Mouse (Mus musculus): Measurements from ENCODE around the gene Clec2i. TPM values are rescaled to one million over a fixed set of nuclear protein-coding genes. Genes with fewer than 3 reads are reported as not detected.

Clec2i gene
- total and polyA plus RNA-seq, 3 experiments = 38.5 to 104 (median 80.7) TPM

GRCm38 (mm10) chr6:128888834-128889233 lies 1.4 kb downstream of the Clec2i start:
- dilution Hi-C loops (cut with MboI; ENCODE audit: extremely low pct_ligation_motif_present, extremely low pct_unique_long_range_greater_than_20kb, low sequenced_read_pairs) (no loop called here), in situ Hi-C loops (cut with MboI; ENCODE audit: low pct_ligation_motif_present, low pct_unique_long_range_greater_than_20kb, low sequenced_read_pairs) (no loop called here)
- H3K4me2 ChIP-seq (ENCODE audit: insufficient read depth, low read depth, poor library complexity, severe bottlenecking) = peak overlapping the region; percentile 80; the same call in 1 of the 2 replicates

GRCm38 (mm10) chr6:128890948-128891355 lies 3.6 kb downstream of the Clec2i start, which contains the start of gene BC035044:
TSS of gene BC035044 (minus strand) at chr6:128891126.
- in situ Hi-C loops (cut with MboI; ENCODE audit: low pct_ligation_motif_present, low pct_unique_long_range_greater_than_20kb, low sequenced_read_pairs) = no loop called here
- Histone ChIP-seq H3K4me3 (replicated peaks in 1 of 3; ENCODE audit: low read depth in 2 of 3, low read length in 2 of 3, poor library complexity in 1 of 3) (peak within 1 kb of the TSS; percentile 74 to 84 (median 75)), H3K27ac (ENCODE audit: insufficient read depth, low read depth) (peak within 1 kb of the TSS; percentile 97)
- TF ChIP-seq RAD21 (IDR thresholded peaks at IDR 0.05; ENCODE audit: low read depth, low read length) = no peak
- peak; percentile 76 for TF ChIP-seq ELF1 (IDR thresholded peaks at IDR 0.05; ENCODE audit: low read depth, low read length)
- TF ChIP-seq SIN3A (IDR thresholded peaks at IDR 0.05; ENCODE audit: low read length) = peak; percentile 95
- 0 out of 2 replicates have a peak, but pooled peaks have one; percentile 54 for TF ChIP-seq E2F4 (IDR thresholded peaks at IDR 0.05; ENCODE audit: insufficient replicate concordance, low read depth, low read length)
- peak; percentile 80; the same call in 1 of the 2 replicates for TF ChIP-seq RCOR1 (conservative IDR thresholded peaks at IDR 0.05; ENCODE audit: low read depth, low read length)
- no peak for TF ChIP-seq UBTF (IDR thresholded peaks at IDR 0.05; ENCODE audit: low read depth, low read length)
- no peak for TF ChIP-seq PAX5 (IDR thresholded peaks at IDR 0.05; ENCODE audit: low read length)
- TF ChIP-seq CHD2 (IDR thresholded peaks at IDR 0.05; ENCODE audit: low read length) = peak; percentile 73; the same call in 1 of the 2 replicates
- 0 out of 2 replicates have a peak, but pooled peaks have one; percentile 76 for TF ChIP-seq MXI1 (IDR thresholded peaks at IDR 0.05; ENCODE audit: low read depth, low read length)
- TF ChIP-seq NELFE (IDR thresholded peaks at IDR 0.05; ENCODE audit: low read depth, low read length) = peak; percentile 75
- TF ChIP-seq HCFC1 (IDR thresholded peaks at IDR 0.05; ENCODE audit: low read depth, low read length) = peak; percentile 59
- no peak for TF ChIP-seq ZNF384 (IDR thresholded peaks at IDR 0.05; ENCODE audit: low read depth, low read length)
- TF ChIP-seq MAFK (IDR thresholded peaks at IDR 0.05; ENCODE audit: insufficient replicate concordance, low read length) = no peak; the same call in 1 of the 2 replicates
- TF ChIP-seq CTCF (conservative IDR thresholded peaks at IDR 0.05 in 1 of 2, IDR thresholded peaks at IDR 0.05 in 1 of 2; ENCODE audit: low read depth in 2 of 2, low read length in 2 of 2) = no peak
- TF ChIP-seq ZC3H11A (IDR thresholded peaks at IDR 0.05; ENCODE audit: low read depth, low read length) = no peak
- peak; percentile 46; the same call in 1 of the 2 replicates for TF ChIP-seq JUND (conservative IDR thresholded peaks at IDR 0.05; ENCODE audit: low read depth, low read length)
- peak; percentile 79 for TF ChIP-seq MAX (IDR thresholded peaks at IDR 0.05; ENCODE audit: low read length)

More at GRCm38 (mm10) chr6:128888834-128889233, 1.4 kb downstream of the Clec2i start:
- Histone ChIP-seq H3K79me2 (replicated peaks; ENCODE audit: control insufficient read depth, extremely low read depth, insufficient read depth, poor library complexity, severe bottlenecking) (peaks cover 55% of the 10 kb centered on the region), H3K9me3 (replicated peaks; ENCODE audit: low read length) (no peaks in the 10 kb centered on the region), H3K36me3 (replicated peaks in 1 of 2; ENCODE audit: control insufficient read depth in 1 of 2, insufficient read depth in 1 of 2, low read length in 1 of 2) (peaks cover 11 to 22% of the 10 kb centered on the region in 2 experiments), H3K27ac (ENCODE audit: insufficient read depth, low read depth) (peak overlapping the region; percentile 94), H3K9ac (ENCODE audit: insufficient read depth, low read depth) (peak overlapping the region; percentile 95), H3K4me1 (ENCODE audit: control insufficient read depth in 1 of 2, insufficient read depth in 2 of 2) (peaks cover 4 to 41% of the 10 kb centered on the region in 2 experiments; a peak in 3 of 4 replicates), H3K4me3 (replicated peaks in 1 of 3; ENCODE audit: low read depth in 2 of 3, low read length in 2 of 3, poor library complexity in 1 of 3) (peak overlapping the region; percentile 74 to 84 (median 75)), H3K27me3 (replicated peaks) (no peaks in the 10 kb centered on the region)
- DNase-seq (ENCODE audit: extremely low read depth) = peak; percentile 89
- TF ChIP-seq E2F4 (IDR thresholded peaks at IDR 0.05; ENCODE audit: insufficient replicate concordance, low read depth, low read length) (0 out of 2 replicates have a peak, but pooled peaks have one; percentile 52), POLR2A (IDR thresholded peaks at IDR 0.05; ENCODE audit: low read depth, low read length) (no peak), ELF1 (IDR thresholded peaks at IDR 0.05; ENCODE audit: low read depth, low read length) (peak; percentile 42; the same call in 1 of the 2 replicates), ZC3H11A (IDR thresholded peaks at IDR 0.05; ENCODE audit: low read depth, low read length) (peak; percentile 20; the same call in 1 of the 2 replicates), KAT2A (IDR thresholded peaks at IDR 0.05; ENCODE audit: insufficient replicate concordance, low read length) (0 out of 2 replicates have a peak, but pooled peaks have one; percentile 53), ETS1 (conservative IDR thresholded peaks at IDR 0.05; ENCODE audit: low read depth, low read length) (peak; percentile 84), MYC (IDR thresholded peaks at IDR 0.05; ENCODE audit: low read depth, low read length) (peak; percentile 100), PAX5 (IDR thresholded peaks at IDR 0.05; ENCODE audit: low read length) (no peak), CTCF (conservative IDR thresholded peaks at IDR 0.05 in 1 of 2, IDR thresholded peaks at IDR 0.05 in 1 of 2; ENCODE audit: low read depth in 2 of 2, low read length in 2 of 2) (peak in 1 of 2 experiments; percentile 58; a peak in 2 of 4 replicates), RCOR1 (conservative IDR thresholded peaks at IDR 0.05; ENCODE audit: low read depth, low read length) (peak; percentile 93), SMC3 (IDR thresholded peaks at IDR 0.05; ENCODE audit: low read depth, low read length) (peak; percentile 54), SIN3A (IDR thresholded peaks at IDR 0.05; ENCODE audit: low read length) (peak; percentile 97), RAD21 (IDR thresholded peaks at IDR 0.05; ENCODE audit: low read depth, low read length) (peak; percentile 15), USF2 (conservative IDR thresholded peaks at IDR 0.05; ENCODE audit: low read depth, low read length) (no peak), JUND (conservative IDR thresholded peaks at IDR 0.05; ENCODE audit: low read depth, low read length) (peak; percentile 95), TCF12 (IDR thresholded peaks at IDR 0.05; ENCODE audit: low read depth, low read length) (peak; percentile 73), UBTF (IDR thresholded peaks at IDR 0.05; ENCODE audit: low read depth, low read length) (no peak), POLR2AphosphoS2 (IDR thresholded peaks at IDR 0.05; ENCODE audit: low read depth, low read length) (peak; percentile 68), ZMIZ1 (IDR thresholded peaks at IDR 0.05; ENCODE audit: low read depth, low read length) (peak; percentile 72; the same call in 1 of the 2 replicates), USF1 (IDR thresholded peaks at IDR 0.05; ENCODE audit: low read depth, low read length) (no peak), ZNF384 (IDR thresholded peaks at IDR 0.05; ENCODE audit: low read depth, low read length) (peak; percentile 25; the same call in 1 of the 2 replicates), MEF2A (IDR thresholded peaks at IDR 0.05; ENCODE audit: borderline replicate concordance, low read depth, low read length) (peak; percentile 83), CHD2 (IDR thresholded peaks at IDR 0.05; ENCODE audit: low read length) (0 out of 2 replicates have a peak, but pooled peaks have one; percentile 64), MAX (IDR thresholded peaks at IDR 0.05; ENCODE audit: low read length) (peak; percentile 99), MAZ (IDR thresholded peaks at IDR 0.05; ENCODE audit: low read depth, low read length) (peak; percentile 69; the same call in 1 of the 2 replicates), GABPA (IDR thresholded peaks at IDR 0.05; ENCODE audit: insufficient replicate concordance, low read depth, low read length) (no peak), BHLHE40 (IDR thresholded peaks at IDR 0.05; ENCODE audit: low read depth, low read length) (peak; percentile 87), JUN (IDR thresholded peaks at IDR 0.05; ENCODE audit: insufficient read depth, low read depth, low read length) (peak; percentile 88), MAFK (IDR thresholded peaks at IDR 0.05; ENCODE audit: insufficient replicate concordance, low read length) (peak; percentile 92), CHD1 (IDR thresholded peaks at IDR 0.05; ENCODE audit: low read depth, low read length) (peak; percentile 85), HCFC1 (IDR thresholded peaks at IDR 0.05; ENCODE audit: low read depth, low read length) (peak; percentile 61), ZKSCAN1 (IDR thresholded peaks at IDR 0.05; ENCODE audit: borderline replicate concordance, low read depth, low read length) (no peak), NELFE (IDR thresholded peaks at IDR 0.05; ENCODE audit: low read depth, low read length) (peak; percentile 59), TBP (conservative IDR thresholded peaks at IDR 0.05; ENCODE audit: low read depth, low read length) (peak; percentile 85; the same call in 1 of the 2 replicates), NRF1 (IDR thresholded peaks at IDR 0.05; ENCODE audit: low read depth, low read length) (peak; percentile 61), IRF4 (IDR thresholded peaks at IDR 0.05; ENCODE audit: low read depth, low read length) (peak; percentile 96), EP300 (IDR thresholded peaks at IDR 0.05; ENCODE audit: low read length) (peak; percentile 89), MXI1 (IDR thresholded peaks at IDR 0.05; ENCODE audit: low read depth, low read length) (peak; percentile 95)

More at GRCm38 (mm10) chr6:128890948-128891355, 3.6 kb downstream of the Clec2i start, which contains the start of gene BC035044:
- H3K4me2 ChIP-seq (ENCODE audit: insufficient read depth, low read depth, poor library complexity, severe bottlenecking) = peak within 1 kb of the TSS; percentile 80
- no peaks in the 10 kb centered on the region for H3K27me3 ChIP-seq (replicated peaks)
- H3K36me3 ChIP-seq (replicated peaks in 1 of 2; ENCODE audit: control insufficient read depth in 1 of 2, insufficient read depth in 1 of 2, low read length in 1 of 2) = peaks cover 28 to 33% of the 10 kb centered on the region in 2 experiments
- peak; percentile 81 for DNase-seq (ENCODE audit: extremely low read depth)
- dilution Hi-C loops (cut with MboI; ENCODE audit: extremely low pct_ligation_motif_present, extremely low pct_unique_long_range_greater_than_20kb, low sequenced_read_pairs) = no loop called here
- peaks cover 48% of the 10 kb centered on the region for H3K79me2 ChIP-seq (replicated peaks; ENCODE audit: control insufficient read depth, extremely low read depth, insufficient read depth, poor library complexity, severe bottlenecking)
- H3K9me3 ChIP-seq (replicated peaks; ENCODE audit: low read length) = no peaks in the 10 kb centered on the region
- H3K9ac ChIP-seq (ENCODE audit: insufficient read depth, low read depth) = peak within 1 kb of the TSS; percentile 95
- H3K4me1 ChIP-seq (ENCODE audit: control insufficient read depth in 1 of 2, insufficient read depth in 2 of 2) = peaks cover 4 to 25% of the 10 kb centered on the region in 2 experiments; a peak in 3 of 4 replicates

Measured in CH12.LX (cell line).